Mouse (Mus musculus): ENCODE data around the gene Dnajc6.

The Dnajc6 gene

GRCm38 (mm10) chr4:101507571-101508422 lies 11.3 kb downstream of the Dnajc6 start:
- in situ Hi-C loops (cut with MboI, MseI) = loop anchor here (25.0 kb wide), 1 partner anchor 1105 kb away; no protein-coding TSS in a partner anchor

- in situ Hi-C loops (cut with MboI, MseI) = loop anchor here (25.0 kb wide), 1 partner anchor 1104 kb away; no protein-coding TSS in a partner anchor
These were observed 12.0 kb downstream of the Dnajc6 start for GRCm38 (mm10) chr4:101508431-101508830.

- in situ Hi-C loops (cut with MboI, MseI) = loop anchor here (25.0 kb wide), 1 partner anchor 1103 kb away; no protein-coding TSS in a partner anchor
These were observed 12.6 kb downstream of the Dnajc6 start for GRCm38 (mm10) chr4:101508851-101509577.

GRCm38 (mm10) chr4:101510111-101510903 lies 13.9 kb downstream of the Dnajc6 start:
- in situ Hi-C loops (cut with MboI, MseI) = loop anchor here (5.0 to 25.0 kb wide), 2 partner anchors 152 to 1102 kb away; no protein-coding TSS in a partner anchor

GRCm38 (mm10) chr4:101510904-101511210 lies 14.4 kb downstream of the Dnajc6 start:
- in situ Hi-C loops (cut with MboI, MseI) = loop anchor here (5.0 to 25.0 kb wide), 2 partner anchors 151 to 1101 kb away; no protein-coding TSS in a partner anchor

- in situ Hi-C loops (cut with MboI, MseI) = loop anchor here (5.0 to 25.0 kb wide), 2 partner anchors 150 to 1100 kb away; no protein-coding TSS in a partner anchor
These were observed 15.5 kb downstream of the Dnajc6 start for GRCm38 (mm10) chr4:101511768-101512521.

- in situ Hi-C loops (cut with MboI, MseI) = loop anchor here (5.0 to 25.0 kb wide), 2 partner anchors 149 to 1099 kb away; no protein-coding TSS in a partner anchor
These were observed 16.8 kb downstream of the Dnajc6 start for GRCm38 (mm10) chr4:101513251-101513650.

GRCm38 (mm10) chr4:101515853-101516252 lies 19.4 kb downstream of the Dnajc6 start:
- in situ Hi-C loops (cut with MboI, MseI) = loop anchor here (25.0 kb wide), 1 partner anchor 1096 kb away; no protein-coding TSS in a partner anchor

GRCm38 (mm10) chr4:101516434-101517168 lies 20.2 kb downstream of the Dnajc6 start:
- in situ Hi-C loops (cut with MboI, MseI) = loop anchor here (25.0 kb wide), 1 partner anchor 1096 kb away; no protein-coding TSS in a partner anchor

GRCm38 (mm10) chr4:101531901-101532300 lies 35.5 kb downstream of the Dnajc6 start:
- in situ Hi-C loops (cut with MboI, MseI) = no loop called here

- in situ Hi-C loops (cut with MboI, MseI) = no loop called here
These were observed 44.1 kb downstream of the Dnajc6 start for GRCm38 (mm10) chr4:101540516-101540915.

GRCm38 (mm10) chr4:101549958-101550591 lies 53.6 kb downstream of the Dnajc6 start:
- in situ Hi-C loops (cut with MboI, MseI) = no loop called here

- in situ Hi-C loops (cut with MboI, MseI) = no loop called here
These were observed 54.3 kb downstream of the Dnajc6 start for GRCm38 (mm10) chr4:101550671-101551161.

- in situ Hi-C loops (cut with MboI, MseI) = no loop called here
These were observed 55.0 kb downstream of the Dnajc6 start for GRCm38 (mm10) chr4:101551425-101551824.

GRCm38 (mm10) chr4:101552372-101552771 lies 55.9 kb downstream of the Dnajc6 start:
- in situ Hi-C loops (cut with MboI, MseI) = no loop called here

GRCm38 (mm10) chr4:101555016-101555415 lies 58.6 kb downstream of the Dnajc6 start:
- in situ Hi-C loops (cut with MboI, MseI) = no loop called here

GRCm38 (mm10) chr4:101560137-101560536 lies 63.7 kb downstream of the Dnajc6 start:
- in situ Hi-C loops (cut with MboI, MseI) = no loop called here

GRCm38 (mm10) chr4:101562836-101563235 lies 66.4 kb downstream of the Dnajc6 start:
- in situ Hi-C loops (cut with MboI, MseI) = no loop called here

GRCm38 (mm10) chr4:101563607-101564006 lies 67.2 kb downstream of the Dnajc6 start:
- in situ Hi-C loops (cut with MboI, MseI) = no loop called here
